Mouse (Mus musculus): ENCODE results near the gene Kcnk2. TPM values are rescaled to one million over a fixed set of nuclear protein-coding genes. Genes with fewer than 3 reads are reported as not detected.

Kcnk2 gene
- polyA plus RNA-seq, 1 experiment from 2014 or later: 7.8 TPM

DNA sequence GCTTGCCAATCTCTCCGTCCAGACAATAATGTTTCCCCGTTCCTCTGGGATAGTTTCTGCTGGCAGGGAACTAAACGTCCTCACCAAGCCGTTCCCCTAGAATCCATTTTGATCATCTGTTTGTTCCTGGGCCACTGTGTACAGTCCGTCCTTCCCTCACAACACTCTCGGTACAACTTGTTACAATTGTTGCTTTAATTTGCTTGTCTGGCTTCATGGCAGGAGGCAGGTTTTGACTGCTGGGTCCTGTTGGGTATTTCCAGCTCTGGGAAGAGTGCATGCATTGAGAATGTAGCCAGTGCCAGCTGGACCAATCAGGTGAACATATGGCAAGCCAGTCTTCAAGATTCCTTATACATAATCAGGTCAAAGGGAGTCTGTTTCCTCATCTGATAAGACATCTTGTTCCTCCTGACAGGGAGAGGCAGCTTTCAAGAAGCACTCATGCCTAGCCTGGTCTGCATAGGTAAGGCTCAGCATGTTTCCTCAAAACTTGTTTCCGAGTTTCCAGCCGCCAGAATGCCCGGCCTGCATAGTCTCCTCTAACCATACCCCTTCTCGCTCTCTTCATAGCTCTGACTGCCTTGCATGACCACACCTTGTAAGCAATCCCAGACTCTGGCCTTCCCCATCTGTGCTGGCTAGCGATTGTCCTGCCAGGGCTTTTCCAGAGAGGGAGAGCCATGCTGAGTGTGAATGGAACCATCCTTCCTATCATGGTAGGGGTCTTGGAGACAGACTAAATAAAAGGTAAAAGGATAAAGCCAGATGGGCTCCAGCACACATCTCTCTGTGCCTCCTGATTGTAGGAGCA, 184.1 kb downstream of the Kcnk2 start:
- no peak for ATAC-seq (replicated peaks; ENCODE audit: low FRiP score, low TSS enrichment, low read depth)
- no peak overlapping the region for H3K4me3 ChIP-seq (ENCODE audit: low read depth, low read length)
- H3K36me3 ChIP-seq (ENCODE audit: control insufficient read depth, insufficient read depth, low read length): no peaks in the 10 kb centered on the region
- 81% methylated on average over 11 of the region's 11 CpGs for WGBS
- no peaks in the 10 kb centered on the region for H3K9me3 ChIP-seq (ENCODE audit: control insufficient read depth, low read length)
- no peaks in the 10 kb centered on the region for H3K27me3 ChIP-seq (replicated peaks; ENCODE audit: control insufficient read depth, insufficient read depth, low read length)
- no peak for DNase-seq (ENCODE audit: low spot score)
- no peak overlapping the region for H3K27ac ChIP-seq (ENCODE audit: low read depth)
- H3K4me1 ChIP-seq (replicated peaks; ENCODE audit: control insufficient read depth, insufficient read depth, low read length): no peaks in the 10 kb centered on the region
- H3K9ac ChIP-seq (ENCODE audit: low read length): no peak overlapping the region
- no peak overlapping the region for H3K4me2 ChIP-seq (ENCODE audit: low read length)

DNA sequence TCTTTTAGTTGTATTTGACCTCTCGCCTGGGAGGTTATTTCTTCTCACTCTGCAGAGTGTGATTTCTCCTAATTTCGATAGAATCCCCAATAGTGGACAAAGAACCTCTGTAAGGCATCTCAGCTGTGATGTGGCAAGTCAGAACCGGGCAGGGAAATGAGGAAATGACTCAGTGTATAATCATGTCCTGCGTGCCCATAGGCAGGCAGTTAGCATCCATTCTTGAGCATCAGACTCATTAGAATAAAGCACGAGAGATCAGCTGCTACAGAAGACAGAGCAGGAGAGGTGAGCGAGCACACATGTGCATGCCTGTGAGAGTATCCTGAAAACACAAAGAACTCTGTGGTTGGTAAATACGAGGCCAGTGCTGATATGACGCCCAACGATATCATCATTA, 186.9 kb downstream of the Kcnk2 start:
- H3K36me3 ChIP-seq (ENCODE audit: control insufficient read depth, insufficient read depth, low read length): no peaks in the 10 kb centered on the region
- no peak for ATAC-seq (replicated peaks; ENCODE audit: low FRiP score, low TSS enrichment, low read depth)
- no peak overlapping the region for H3K27ac ChIP-seq (ENCODE audit: low read depth)
- H3K9ac ChIP-seq (ENCODE audit: low read length): no peak overlapping the region
- H3K4me3 ChIP-seq (ENCODE audit: low read depth, low read length): no peak overlapping the region
- H3K27me3 ChIP-seq (replicated peaks; ENCODE audit: control insufficient read depth, insufficient read depth, low read length): no peaks in the 10 kb centered on the region
- 65% methylated on average over 9 of the region's 9 CpGs for WGBS
- H3K9me3 ChIP-seq (ENCODE audit: control insufficient read depth, low read length): peaks cover 3% of the 10 kb centered on the region; the same call in 1 of the 2 replicates
- no peak overlapping the region for H3K4me2 ChIP-seq (ENCODE audit: low read length)
- no peaks in the 10 kb centered on the region for H3K4me1 ChIP-seq (replicated peaks; ENCODE audit: control insufficient read depth, insufficient read depth, low read length)
- no peak for DNase-seq (ENCODE audit: low spot score)

- no peaks in the 10 kb centered on the region for H3K36me3 ChIP-seq (ENCODE audit: control insufficient read depth, insufficient read depth, low read length)
- 89% methylated on average over 3 of the region's 3 CpGs for WGBS
- no peak overlapping the region for H3K9ac ChIP-seq (ENCODE audit: low read length)
- no peak overlapping the region for H3K4me2 ChIP-seq (ENCODE audit: low read length)
- H3K4me1 ChIP-seq (replicated peaks; ENCODE audit: control insufficient read depth, insufficient read depth, low read length): no peaks in the 10 kb centered on the region
- H3K9me3 ChIP-seq (ENCODE audit: control insufficient read depth, low read length): peaks cover 3% of the 10 kb centered on the region; the same call in 1 of the 2 replicates
- H3K27ac ChIP-seq (ENCODE audit: low read depth): no peak overlapping the region
- ATAC-seq (replicated peaks; ENCODE audit: low FRiP score, low TSS enrichment, low read depth): no peak
- H3K27me3 ChIP-seq (replicated peaks; ENCODE audit: control insufficient read depth, insufficient read depth, low read length): no peaks in the 10 kb centered on the region
- DNase-seq (ENCODE audit: low spot score): no peak
- H3K4me3 ChIP-seq (ENCODE audit: low read depth, low read length): no peak overlapping the region
Measured at GRCm38 (mm10) chr1:189214477-189214876, 187.6 kb downstream of the Kcnk2 start.

- no peak overlapping the region for H3K9ac ChIP-seq (ENCODE audit: low read length)
- 87% methylated on average over 17 of the region's 17 CpGs for WGBS
- H3K36me3 ChIP-seq (ENCODE audit: control insufficient read depth, insufficient read depth, low read length): no peaks in the 10 kb centered on the region
- H3K27ac ChIP-seq (ENCODE audit: low read depth): no peak overlapping the region
- H3K4me3 ChIP-seq (ENCODE audit: low read depth, low read length): no peak overlapping the region
- H3K9me3 ChIP-seq (ENCODE audit: control insufficient read depth, low read length): peaks cover 3% of the 10 kb centered on the region; the same call in 1 of the 2 replicates
- no peak overlapping the region for H3K4me2 ChIP-seq (ENCODE audit: low read length)
- H3K4me1 ChIP-seq (replicated peaks; ENCODE audit: control insufficient read depth, insufficient read depth, low read length): no peaks in the 10 kb centered on the region
- H3K27me3 ChIP-seq (replicated peaks; ENCODE audit: control insufficient read depth, insufficient read depth, low read length): no peaks in the 10 kb centered on the region
- DNase-seq (ENCODE audit: low spot score): no peak
- ATAC-seq (replicated peaks; ENCODE audit: low FRiP score, low TSS enrichment, low read depth): no peak
Measured at GRCm38 (mm10) chr1:189209715-189210108, 192.4 kb downstream of the Kcnk2 start.

DNA sequence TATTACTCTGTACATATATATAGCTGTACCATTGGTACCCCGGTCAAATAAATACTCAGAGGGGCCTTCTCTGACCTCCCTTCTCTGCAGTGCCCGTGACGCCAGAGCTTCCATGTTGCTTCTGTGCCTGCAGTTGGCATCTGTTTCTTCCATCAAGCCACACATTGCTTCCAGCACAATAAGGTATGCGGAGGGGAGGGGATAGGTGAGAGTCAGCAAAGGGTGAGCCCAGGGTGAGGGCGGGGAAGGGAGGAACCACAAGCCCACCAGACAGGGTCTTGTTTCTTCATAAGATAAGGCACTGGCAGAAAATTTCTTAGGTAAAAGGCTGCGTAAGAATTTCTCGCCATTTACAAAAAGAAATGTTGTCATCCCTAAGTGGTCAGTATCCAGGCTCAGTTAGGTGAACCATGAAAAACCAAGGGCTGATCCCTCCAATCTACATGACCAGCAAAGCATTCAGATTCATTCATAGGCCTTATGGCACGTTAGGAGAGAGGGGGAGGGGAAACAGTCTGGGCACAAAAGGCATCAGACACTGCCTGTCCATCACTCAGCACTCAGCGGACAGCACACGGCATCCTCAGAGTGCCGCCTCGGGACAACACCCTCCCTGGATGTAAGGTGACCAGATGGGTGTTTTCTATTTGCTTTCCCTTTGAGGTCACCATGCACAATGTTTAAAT, 192.9 kb downstream of the Kcnk2 start:
- 84% methylated on average over 12 of the region's 12 CpGs for WGBS
- H3K4me3 ChIP-seq (ENCODE audit: low read depth, low read length): no peak overlapping the region
- no peak overlapping the region for H3K27ac ChIP-seq (ENCODE audit: low read depth)
- DNase-seq (ENCODE audit: low spot score) (no peak), ATAC-seq (replicated peaks; ENCODE audit: low FRiP score, low TSS enrichment, low read depth) (no peak)
- no peak overlapping the region for H3K4me2 ChIP-seq (ENCODE audit: low read length)
- H3K27me3 ChIP-seq (replicated peaks; ENCODE audit: control insufficient read depth, insufficient read depth, low read length): no peaks in the 10 kb centered on the region
- no peaks in the 10 kb centered on the region for H3K36me3 ChIP-seq (ENCODE audit: control insufficient read depth, insufficient read depth, low read length)
- H3K4me1 ChIP-seq (replicated peaks; ENCODE audit: control insufficient read depth, insufficient read depth, low read length): no peaks in the 10 kb centered on the region
- H3K9me3 ChIP-seq (ENCODE audit: control insufficient read depth, low read length): peaks cover 3% of the 10 kb centered on the region; the same call in 1 of the 2 replicates
- H3K9ac ChIP-seq (ENCODE audit: low read length): no peak overlapping the region

DNA sequence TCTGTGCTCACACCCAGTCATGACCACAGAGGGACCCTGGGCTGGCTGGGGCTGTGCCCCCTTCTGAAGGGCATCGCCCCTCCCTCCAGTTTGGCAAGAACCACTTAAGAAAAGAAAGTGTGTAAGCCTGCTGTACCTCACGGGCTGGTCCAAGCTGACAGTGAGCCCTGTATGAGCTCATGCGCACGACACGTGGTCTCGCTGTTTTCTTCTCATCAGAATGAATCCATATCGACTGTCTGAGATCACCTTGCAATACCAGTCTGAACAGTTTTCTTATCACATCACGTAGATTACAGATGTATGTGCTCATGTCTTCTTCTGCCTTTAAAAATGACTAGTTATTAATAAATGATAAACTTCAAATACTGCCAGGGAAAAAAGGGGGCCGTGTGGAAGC, 193.5 kb downstream of the Kcnk2 start:
- DNase-seq (ENCODE audit: low spot score): no peak
- Histone ChIP-seq H3K4me1 (replicated peaks; ENCODE audit: control insufficient read depth, insufficient read depth, low read length) (no peaks in the 10 kb centered on the region), H3K36me3 (ENCODE audit: control insufficient read depth, insufficient read depth, low read length) (no peaks in the 10 kb centered on the region), H3K27ac (ENCODE audit: low read depth) (no peak overlapping the region), H3K9ac (ENCODE audit: low read length) (no peak overlapping the region), H3K9me3 (ENCODE audit: control insufficient read depth, low read length) (peaks cover 3% of the 10 kb centered on the region; the same call in 1 of the 2 replicates), H3K27me3 (replicated peaks; ENCODE audit: control insufficient read depth, insufficient read depth, low read length) (no peaks in the 10 kb centered on the region), H3K4me2 (ENCODE audit: low read length) (no peak overlapping the region), H3K4me3 (ENCODE audit: low read depth, low read length) (no peak overlapping the region)
- 82% methylated on average over 9 of the region's 9 CpGs for WGBS
- ATAC-seq (replicated peaks; ENCODE audit: low FRiP score, low TSS enrichment, low read depth): peak; percentile 47; the same call in 1 of the 2 replicates

DNA sequence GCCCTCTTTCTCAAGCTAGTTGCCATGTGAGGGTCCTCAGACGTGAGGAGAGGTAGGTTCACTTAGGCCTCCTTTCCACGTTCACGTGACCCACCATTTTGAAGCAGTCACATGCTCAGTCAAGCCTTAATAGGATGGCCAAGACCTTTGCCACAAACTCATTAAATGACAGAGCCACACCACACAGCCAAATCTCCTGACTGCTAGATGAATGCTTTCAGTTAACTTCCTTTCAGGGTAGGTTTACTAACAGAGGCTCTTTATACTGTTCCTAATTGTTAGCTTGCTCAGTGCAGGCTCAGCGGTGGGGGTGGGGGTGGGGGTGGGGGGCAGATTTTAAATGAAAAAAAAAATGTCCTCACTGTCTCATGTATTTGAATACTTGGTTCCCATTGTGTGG, 206.3 kb downstream of the Kcnk2 start:
- 83% methylated on average over 4 of the region's 4 CpGs for WGBS
- Histone ChIP-seq H3K27me3 (replicated peaks; ENCODE audit: control insufficient read depth, insufficient read depth, low read length) (no peaks in the 10 kb centered on the region), H3K27ac (ENCODE audit: low read depth) (no peak overlapping the region), H3K9me3 (ENCODE audit: control insufficient read depth, low read length) (no peaks in the 10 kb centered on the region), H3K4me3 (ENCODE audit: low read depth, low read length) (no peak overlapping the region), H3K36me3 (ENCODE audit: control insufficient read depth, insufficient read depth, low read length) (no peaks in the 10 kb centered on the region), H3K4me2 (ENCODE audit: low read length) (no peak overlapping the region), H3K9ac (ENCODE audit: low read length) (no peak overlapping the region), H3K4me1 (replicated peaks; ENCODE audit: control insufficient read depth, insufficient read depth, low read length) (no peaks in the 10 kb centered on the region)
- DNase-seq (ENCODE audit: low spot score) (no peak), ATAC-seq (replicated peaks; ENCODE audit: low FRiP score, low TSS enrichment, low read depth) (no peak)

GRCm38 (mm10) chr1:189187737-189188390, 214.2 kb downstream of the Kcnk2 start:
- 0 out of 2 replicates have a peak, but pooled peaks cover 5% of the 10 kb centered on the region for H3K4me1 ChIP-seq (replicated peaks; ENCODE audit: control insufficient read depth, insufficient read depth, low read length)
- no peak overlapping the region for H3K27ac ChIP-seq (ENCODE audit: low read depth)
- H3K27me3 ChIP-seq (replicated peaks; ENCODE audit: control insufficient read depth, insufficient read depth, low read length): no peaks in the 10 kb centered on the region
- ATAC-seq (replicated peaks; ENCODE audit: low FRiP score, low TSS enrichment, low read depth) (no peak), DNase-seq (ENCODE audit: low spot score) (no peak)
- WGBS: 78% methylated on average over 12 of the region's 12 CpGs
- no peak overlapping the region for H3K4me2 ChIP-seq (ENCODE audit: low read length)
- H3K9ac ChIP-seq (ENCODE audit: low read length): no peak overlapping the region
- H3K9me3 ChIP-seq (ENCODE audit: control insufficient read depth, low read length): no peaks in the 10 kb centered on the region
- no peaks in the 10 kb centered on the region for H3K36me3 ChIP-seq (ENCODE audit: control insufficient read depth, insufficient read depth, low read length)
- no peak overlapping the region for H3K4me3 ChIP-seq (ENCODE audit: low read depth, low read length)

All from intestine, embryonic 14.5 days (tissue).